Mouse (Mus musculus) common myeloid progenitor, adult 5-6 weeks (primary cell): ENCODE results near the gene Anapc15-ps. TPM values are rescaled to one million over a fixed set of nuclear protein-coding genes. Genes with fewer than 3 reads are reported as not detected.

Source experiments
- ATAC-seq: replicated peaks from 2 replicates; pipeline ENCODE4 v1.8.0; 2016; ENCODE audit warnings: low read depth, mild to moderate bottlenecking, moderate TSS enrichment, inconsistent platforms; ENCODE audit not compliant: poor library complexity, severe bottlenecking
- total RNA-seq: library from RNA; stranded (forward); fragments of 200-1000, 187-1606 nt; gene quantifications from 2 replicates; pipeline ENCODE4 v1.2.3, GENCODE M21; 2017

Gene Anapc15-ps
- total RNA-seq, 1 experiment from 2014 or later = 1.4 TPM

GRCm38 (mm10) chr10:95694559-95695251, 21.5 kb upstream of the Anapc15-ps start:
- ATAC-seq = no peak

- ATAC-seq = no peak
These were observed 18.1 kb upstream of the Anapc15-ps start for GRCm38 (mm10) chr10:95691347-95691746.

GRCm38 (mm10) chr10:95689833-95690232, 16.6 kb upstream of the Anapc15-ps start:
- no peak for ATAC-seq

- no peak for ATAC-seq
These were observed 15.8 kb upstream of the Anapc15-ps start for GRCm38 (mm10) chr10:95689058-95689457.

- no peak for ATAC-seq
These were observed 14.4 kb upstream of the Anapc15-ps start for GRCm38 (mm10) chr10:95687558-95688141.

GRCm38 (mm10) chr10:95686041-95686440, 12.8 kb upstream of the Anapc15-ps start:
- ATAC-seq = no peak

- peak; percentile 79 for ATAC-seq
These were observed 11.7 kb upstream of the Anapc15-ps start for GRCm38 (mm10) chr10:95684782-95685555.

GRCm38 (mm10) chr10:95684250-95684649, 11.0 kb upstream of the Anapc15-ps start:
- ATAC-seq = no peak

- ATAC-seq = no peak
These were observed 10.5 kb upstream of the Anapc15-ps start for GRCm38 (mm10) chr10:95683735-95684134.

- no peak for ATAC-seq
These were observed 9.7 kb upstream of the Anapc15-ps start for GRCm38 (mm10) chr10:95682964-95683363.

- ATAC-seq = no peak
These were observed 9.0 kb upstream of the Anapc15-ps start for GRCm38 (mm10) chr10:95682091-95682740.

- ATAC-seq = no peak
These were observed 8.2 kb upstream of the Anapc15-ps start for GRCm38 (mm10) chr10:95681481-95681880.

- no peak for ATAC-seq
These were observed 7.8 kb upstream of the Anapc15-ps start for GRCm38 (mm10) chr10:95681058-95681440.

GRCm38 (mm10) chr10:95680153-95681057, 7.2 kb upstream of the Anapc15-ps start:
- ATAC-seq = no peak

- ATAC-seq = no peak
These were observed 5.9 kb upstream of the Anapc15-ps start for GRCm38 (mm10) chr10:95679131-95679530.

GRCm38 (mm10) chr10:95678661-95679060, 5.4 kb upstream of the Anapc15-ps start:
- no peak for ATAC-seq

GRCm38 (mm10) chr10:95678241-95678640, 5.0 kb upstream of the Anapc15-ps start:
- ATAC-seq = 0 out of 2 replicates have a peak, but pooled peaks have one; percentile 2

- ATAC-seq = peak; percentile 85
These were observed 4.3 kb upstream of the Anapc15-ps start for GRCm38 (mm10) chr10:95677356-95678109.

GRCm38 (mm10) chr10:95676991-95677355, 3.7 kb upstream of the Anapc15-ps start:
- ATAC-seq = no peak
